Mouse (Mus musculus) lung, postnatal 0 days (tissue): Measurements from ENCODE around the gene Sntg2.

Source experiments
- CTCF ChIP-seq: IDR thresholded peaks from 2 replicates; pipeline ENCODE4 v1.5.1; 2016; ENCODE audit warnings: antibody characterized with exemption, mild to moderate bottlenecking
- EP300 ChIP-seq: IDR thresholded peaks from 2 replicates; pipeline ENCODE4 v1.6.1; 2016; ENCODE audit warnings: antibody characterized with exemption, mild to moderate bottlenecking, control low read depth

GRCm38 (mm10) chr12:30348036-30348435 is 25.1 kb downstream of the Sntg2 start:
- TF ChIP-seq CTCF (no peak), EP300 (no peak)
